Mouse (Mus musculus) frontal cortex, postnatal 36 days (tissue): Measurements from ENCODE around the gene Cd96.
A peak's percentile ranks its signal among the peaks of the same experiment; 100 is the strongest.
"Not testable (repeated sequence)": the region's sequence is repeated elsewhere in the genome, so short reads cannot be mapped to it uniquely, and the experiment has no call there.

Source experiments
- DNase-seq, 2 experiments: peaks; one replicate each; pipeline ENCODE4 v3.0.0; 2022; ENCODE audit warnings: low spot score in 2 of 2

Gene Cd96

GRCm38 (mm10) chr16:46120020-46120419 lies at the start of gene Cd96:
TSS of gene Cd96 (minus strand) at chr16:46120251.
- DNase-seq: no peak

GRCm38 (mm10) chr16:46166971-46167370 lies 46.9 kb upstream of the Cd96 start:
- DNase-seq: no peak

- no peak for DNase-seq
Measured at GRCm38 (mm10) chr16:46165305-46165704, 45.3 kb upstream of the Cd96 start.

GRCm38 (mm10) chr16:46154832-46155231 lies 34.8 kb upstream of the Cd96 start, which contains the start of gene Gm4737:
TSS of gene Gm4737 (minus strand) at chr16:46155077.
- DNase-seq: not testable (repeated sequence)

- DNase-seq: peak in 1 of 2 experiments; percentile 17
Measured at GRCm38 (mm10) chr16:46151141-46151540, 31.1 kb upstream of the Cd96 start.

- peak in 1 of 2 experiments; percentile 12 for DNase-seq
Measured at GRCm38 (mm10) chr16:46148661-46149341, 28.8 kb upstream of the Cd96 start.

GRCm38 (mm10) chr16:46146962-46147361 lies 26.9 kb upstream of the Cd96 start:
- DNase-seq: no peak

GRCm38 (mm10) chr16:46122238-46122637 lies 2.2 kb upstream of the Cd96 start:
- no peak for DNase-seq

GRCm38 (mm10) chr16:46121420-46121819 lies 1.4 kb upstream of the Cd96 start:
- DNase-seq: peak; percentile 32 to 52

- DNase-seq: no peak
Measured at GRCm38 (mm10) chr16:46120607-46121006, 556 bp upstream of the Cd96 start.

- DNase-seq: no peak
Measured at GRCm38 (mm10) chr16:46117645-46118044, 2.4 kb downstream of the Cd96 start.

- no peak for DNase-seq
Measured at GRCm38 (mm10) chr16:46114727-46115126, 5.3 kb downstream of the Cd96 start.

GRCm38 (mm10) chr16:46109536-46109935 lies 10.5 kb downstream of the Cd96 start:
- peak in 1 of 2 experiments; percentile 24 for DNase-seq

- no peak for DNase-seq
Measured at GRCm38 (mm10) chr16:46107431-46107830, 12.6 kb downstream of the Cd96 start.

GRCm38 (mm10) chr16:46104491-46104890 lies 15.6 kb downstream of the Cd96 start:
- DNase-seq: no peak

GRCm38 (mm10) chr16:46101748-46102147 lies 18.3 kb downstream of the Cd96 start:
- DNase-seq: no peak

- DNase-seq: peak; percentile 19 to 40
Measured at GRCm38 (mm10) chr16:46100286-46100685, 19.8 kb downstream of the Cd96 start.

GRCm38 (mm10) chr16:46097421-46097820 lies 22.6 kb downstream of the Cd96 start:
- DNase-seq: no peak

- DNase-seq: peak; percentile 23 to 40
Measured at GRCm38 (mm10) chr16:46094478-46094877, 25.6 kb downstream of the Cd96 start.

- no peak for DNase-seq
Measured at GRCm38 (mm10) chr16:46092935-46093334, 27.1 kb downstream of the Cd96 start.

- no peak for DNase-seq
Measured at GRCm38 (mm10) chr16:46086874-46087473, 33.1 kb downstream of the Cd96 start.

GRCm38 (mm10) chr16:46068000-46068399 lies 52.1 kb downstream of the Cd96 start:
- peak in 1 of 2 experiments; percentile 7 for DNase-seq

- no peak for DNase-seq
Measured at GRCm38 (mm10) chr16:46063278-46063677, 56.8 kb downstream of the Cd96 start.
